Mouse (Mus musculus): ENCODE results near the gene Lsm10.

DNA sequence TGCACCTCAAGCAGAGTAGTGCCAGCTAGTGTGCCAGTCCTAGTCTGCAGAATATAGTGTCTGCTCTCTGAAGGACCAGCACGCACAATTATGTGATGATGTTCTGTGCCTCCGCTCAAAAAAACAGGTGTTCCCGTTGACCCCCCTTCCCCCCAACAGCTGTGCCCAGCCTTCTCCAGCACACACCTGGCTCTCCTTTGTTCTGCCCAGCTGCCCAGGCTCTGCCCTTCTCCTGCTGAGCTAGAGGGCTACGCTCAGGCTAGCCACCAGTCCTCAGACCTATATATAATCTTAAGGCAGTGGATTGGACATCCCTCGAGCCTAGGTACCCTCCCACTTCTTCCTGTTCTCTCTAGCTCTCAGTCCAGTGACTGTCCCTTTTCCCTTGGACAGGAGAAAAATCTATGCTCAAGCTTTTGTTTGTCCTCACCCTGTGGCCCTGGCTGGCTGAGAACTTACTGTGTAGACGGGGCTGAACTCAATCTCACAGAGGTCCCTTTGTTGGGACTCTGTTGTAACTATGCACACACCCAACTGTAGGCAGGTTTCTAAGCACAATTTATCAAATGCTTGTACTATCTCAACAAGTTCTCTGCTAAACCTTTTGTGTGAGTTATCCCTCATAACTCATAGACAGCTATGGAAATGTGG, 19.6 kb downstream of the Lsm10 start:
- TF ChIP-seq CTCF (IDR thresholded peaks at IDR 0.05; ENCODE audit: insufficient read depth, low read length) (no peak), POLR2A (IDR thresholded peaks at IDR 0.05; ENCODE audit: borderline replicate concordance, extremely low read depth, low read depth, low read length) (no peak)
